Mouse (Mus musculus): ENCODE measurements around the gene Herc6. TPM values are rescaled to one million over a fixed set of nuclear protein-coding genes. Genes with fewer than 3 reads are reported as not detected.
A peak's percentile ranks its signal among the peaks of the same experiment; 100 is the strongest.

Herc6 gene
- polyA plus RNA-seq, 2 experiments = 2.3 to 3.7 TPM

GRCm38 (mm10) chr6:57557796-57558317 is 22.9 kb upstream of the Herc6 start:
- Histone ChIP-seq H3K4me1 (replicated peaks; ENCODE audit: control insufficient read depth in 2 of 2, insufficient read depth in 2 of 2, low read length in 1 of 2) (no peaks in the 10 kb centered on the region), H3K4me2 (ENCODE audit: low read depth) (no peak overlapping the region), H3K9me3 (ENCODE audit: control insufficient read depth, low read length) (no peaks in the 10 kb centered on the region), H3K27ac (no peak overlapping the region), H3K4me3 (ENCODE audit: insufficient read depth in 1 of 2, low read depth in 2 of 2, low read length in 2 of 2) (no peak overlapping the region), H3K9ac (replicated peaks) (no peak overlapping the region), H3K27me3 (ENCODE audit: control insufficient read depth, insufficient read depth, low read length) (no peaks in the 10 kb centered on the region), H3K36me3 (replicated peaks; ENCODE audit: control insufficient read depth, insufficient read depth, low read depth) (no peaks in the 10 kb centered on the region)
- ATAC-seq (ENCODE audit: insufficient read depth) = no peak
- WGBS (ENCODE audit: insufficient replicate concordance) = 42% methylated on average over 4 of the region's 4 CpGs
- DNase-seq (ENCODE audit: low read depth in 3 of 3, low spot score in 3 of 3) = no peak
- TF ChIP-seq CTCF (IDR thresholded peaks at IDR 0.05; ENCODE audit: low read depth) (no peak), EP300 (IDR thresholded peaks at IDR 0.05; ENCODE audit: low read depth) (no peak)

GRCm38 (mm10) chr6:57563454-57563853 is 17.3 kb upstream of the Herc6 start:
- Histone ChIP-seq H3K9ac (replicated peaks) (no peak overlapping the region), H3K27me3 (ENCODE audit: control insufficient read depth, insufficient read depth, low read length) (no peaks in the 10 kb centered on the region), H3K36me3 (replicated peaks; ENCODE audit: control insufficient read depth, insufficient read depth, low read depth) (no peaks in the 10 kb centered on the region), H3K4me2 (ENCODE audit: low read depth) (no peak overlapping the region), H3K9me3 (ENCODE audit: control insufficient read depth, low read length) (no peaks in the 10 kb centered on the region), H3K4me1 (replicated peaks; ENCODE audit: control insufficient read depth in 2 of 2, insufficient read depth in 2 of 2, low read length in 1 of 2) (no peaks in the 10 kb centered on the region), H3K27ac (no peak overlapping the region), H3K4me3 (ENCODE audit: insufficient read depth in 1 of 2, low read depth in 2 of 2, low read length in 2 of 2) (no peak overlapping the region)
- ATAC-seq (ENCODE audit: insufficient read depth) = no peak
- TF ChIP-seq CTCF (IDR thresholded peaks at IDR 0.05; ENCODE audit: low read depth) (no peak), EP300 (IDR thresholded peaks at IDR 0.05; ENCODE audit: low read depth) (no peak)
- 66% methylated on average over 1 of the region's 1 CpGs for WGBS (ENCODE audit: insufficient replicate concordance)
- no peak for DNase-seq (ENCODE audit: low read depth in 3 of 3, low spot score in 3 of 3)

GRCm38 (mm10) chr6:57565452-57565851 is 15.3 kb upstream of the Herc6 start:
- 65% methylated on average over 7 of the region's 7 CpGs for WGBS (ENCODE audit: insufficient replicate concordance)
- no peak overlapping the region for H3K9ac ChIP-seq (replicated peaks)
- no peak for DNase-seq (ENCODE audit: low read depth in 3 of 3, low spot score in 3 of 3)
- H3K27ac ChIP-seq = no peak overlapping the region
- H3K27me3 ChIP-seq (ENCODE audit: control insufficient read depth, insufficient read depth, low read length) = no peaks in the 10 kb centered on the region
- no peaks in the 10 kb centered on the region for H3K36me3 ChIP-seq (replicated peaks; ENCODE audit: control insufficient read depth, insufficient read depth, low read depth)
- ATAC-seq (ENCODE audit: insufficient read depth) = no peak
- TF ChIP-seq EP300 (IDR thresholded peaks at IDR 0.05; ENCODE audit: low read depth) (no peak), CTCF (IDR thresholded peaks at IDR 0.05; ENCODE audit: low read depth) (no peak)
- H3K4me3 ChIP-seq (ENCODE audit: insufficient read depth in 1 of 2, low read depth in 2 of 2, low read length in 2 of 2) = no peak overlapping the region
- no peaks in the 10 kb centered on the region for H3K9me3 ChIP-seq (ENCODE audit: control insufficient read depth, low read length)
- H3K4me2 ChIP-seq (ENCODE audit: low read depth) = no peak overlapping the region
- H3K4me1 ChIP-seq (replicated peaks; ENCODE audit: control insufficient read depth in 2 of 2, insufficient read depth in 2 of 2, low read length in 1 of 2) = no peaks in the 10 kb centered on the region

- no peak overlapping the region for H3K4me2 ChIP-seq (ENCODE audit: low read depth)
- no peak for DNase-seq (ENCODE audit: low read depth in 3 of 3, low spot score in 3 of 3)
- H3K9me3 ChIP-seq (ENCODE audit: control insufficient read depth, low read length) = no peaks in the 10 kb centered on the region
- no peaks in the 10 kb centered on the region for H3K4me1 ChIP-seq (replicated peaks; ENCODE audit: control insufficient read depth in 2 of 2, insufficient read depth in 2 of 2, low read length in 1 of 2)
- ATAC-seq (ENCODE audit: insufficient read depth) = no peak
- H3K36me3 ChIP-seq (replicated peaks; ENCODE audit: control insufficient read depth, insufficient read depth, low read depth) = no peaks in the 10 kb centered on the region
- H3K27ac ChIP-seq = no peak overlapping the region
- H3K27me3 ChIP-seq (ENCODE audit: control insufficient read depth, insufficient read depth, low read length) = no peaks in the 10 kb centered on the region
- WGBS (ENCODE audit: insufficient replicate concordance) = 57% methylated on average over 2 of the region's 2 CpGs
- no peak overlapping the region for H3K9ac ChIP-seq (replicated peaks)
- no peak for TF ChIP-seq CTCF (IDR thresholded peaks at IDR 0.05; ENCODE audit: low read depth)
- no peak for TF ChIP-seq EP300 (IDR thresholded peaks at IDR 0.05; ENCODE audit: low read depth)
- H3K4me3 ChIP-seq (ENCODE audit: insufficient read depth in 1 of 2, low read depth in 2 of 2, low read length in 2 of 2) = no peak overlapping the region
Observed at GRCm38 (mm10) chr6:57567630-57568029, 13.2 kb upstream of the Herc6 start.

- Histone ChIP-seq H3K4me1 (replicated peaks; ENCODE audit: control insufficient read depth in 2 of 2, insufficient read depth in 2 of 2, low read length in 1 of 2) (no peaks in the 10 kb centered on the region), H3K9ac (replicated peaks) (no peak overlapping the region), H3K27me3 (ENCODE audit: control insufficient read depth, insufficient read depth, low read length) (no peaks in the 10 kb centered on the region), H3K36me3 (replicated peaks; ENCODE audit: control insufficient read depth, insufficient read depth, low read depth) (no peaks in the 10 kb centered on the region), H3K27ac (no peak overlapping the region), H3K9me3 (ENCODE audit: control insufficient read depth, low read length) (no peaks in the 10 kb centered on the region), H3K4me2 (ENCODE audit: low read depth) (no peak overlapping the region), H3K4me3 (ENCODE audit: insufficient read depth in 1 of 2, low read depth in 2 of 2, low read length in 2 of 2) (no peak overlapping the region)
- peak; percentile 13 to 32 (median 14) for DNase-seq (ENCODE audit: low read depth in 3 of 3, low spot score in 3 of 3)
- TF ChIP-seq CTCF (IDR thresholded peaks at IDR 0.05; ENCODE audit: low read depth) (peak; percentile 62), EP300 (IDR thresholded peaks at IDR 0.05; ENCODE audit: low read depth) (no peak)
- no peak for ATAC-seq (ENCODE audit: insufficient read depth)
- 4% methylated on average over 6 of the region's 6 CpGs for WGBS (ENCODE audit: insufficient replicate concordance)
Observed at GRCm38 (mm10) chr6:57570170-57570974, 10.4 kb upstream of the Herc6 start.
